Mouse (Mus musculus) CH12.LX (cell line): ENCODE measurements around the gene Sh2d4b. TPM values are rescaled to one million over a fixed set of nuclear protein-coding genes. Genes with fewer than 3 reads are reported as not detected.

Experiments
- DNase-seq: peaks from one replicate; pipeline ENCODE4 v3.0.0-alpha.2; 2013; ENCODE audit errors: extremely low read depth
- H3K27ac ChIP-seq: 2 replicates; pipeline ENCODE4 v1.5.1; 2012; ENCODE audit warnings: low read depth, mild to moderate bottlenecking, control low read depth, moderate library complexity; ENCODE audit not compliant: insufficient read depth
- H3K27me3 ChIP-seq: replicated peaks from 2 replicates; pipeline ENCODE3; 2012; ENCODE audit warnings: inconsistent platforms
- H3K36me3 ChIP-seq, 2 experiments: replicated peaks in 1 of 2; 2 replicates each; pipeline versions ENCODE3 to v1.6.1; 2012; ENCODE audit warnings: inconsistent platforms in 1 of 2, low read length in 1 of 2, mild to moderate bottlenecking in 1 of 2, mixed read lengths in 1 of 2, moderate library complexity in 1 of 2; ENCODE audit not compliant: control insufficient read depth in 1 of 2, insufficient read depth in 1 of 2
- H3K4me1 ChIP-seq, 2 experiments: 2 replicates each; pipeline ENCODE4 v1.6.1; 2012; ENCODE audit warnings: inconsistent platforms in 1 of 2, moderate library complexity in 1 of 2; ENCODE audit not compliant: insufficient read depth in 2 of 2, control insufficient read depth in 1 of 2
- H3K4me2 ChIP-seq: 2 replicates; pipeline ENCODE4 v1.6.1; 2012; ENCODE audit warnings: low read depth, mild to moderate bottlenecking, control low read depth; ENCODE audit not compliant: poor library complexity, insufficient read depth, severe bottlenecking
- H3K4me3 ChIP-seq, 3 experiments: fragments of 150-350 bp in 1 of 3; sonication (generic) in 1 of 3; replicated peaks in 1 of 3; 2 replicates each; pipeline versions ENCODE3 to v1.5.1; 2011 to 2012; ENCODE audit warnings: low read depth in 2 of 3, low read length in 2 of 3, mild to moderate bottlenecking in 2 of 3, moderate library complexity in 2 of 3, control low read depth in 1 of 3, improper control_type of control experiment in 1 of 3, inconsistent platforms in 1 of 3, mixed read lengths in 1 of 3; ENCODE audit not compliant: poor library complexity in 1 of 3
- H3K79me2 ChIP-seq: replicated peaks from 2 replicates; pipeline ENCODE4 v1.6.1; 2012; ENCODE audit warnings: mild to moderate bottlenecking, moderate library complexity; ENCODE audit not compliant: control insufficient read depth, poor library complexity, insufficient read depth, severe bottlenecking; ENCODE audit errors: extremely low read depth
- H3K9ac ChIP-seq: 2 replicates; pipeline ENCODE4 v1.6.1; 2012; ENCODE audit warnings: low read depth, mild to moderate bottlenecking, control low read depth, moderate library complexity; ENCODE audit not compliant: insufficient read depth
- H3K9me3 ChIP-seq: replicated peaks from 2 replicates; pipeline ENCODE3; 2012; ENCODE audit warnings: low read length, inconsistent platforms, mixed read lengths
- CHD1 ChIP-seq: IDR thresholded peaks from 2 replicates; pipeline ENCODE4 v1.6.1; 2012; ENCODE audit warnings: low read depth, low read length, improper control_type of control experiment, inconsistent platforms
- CHD2 ChIP-seq: IDR thresholded peaks from 2 replicates; pipeline ENCODE4 v1.6.1; 2011; ENCODE audit warnings: low read length, improper control_type of control experiment
- CTCF ChIP-seq, 2 experiments: IDR thresholded peaks in 1 of 2; conservative IDR thresholded peaks in 1 of 2; 2 replicates each; pipeline ENCODE4 v1.5.1; 2011 to 2012; ENCODE audit warnings: low read depth in 2 of 2, low read length in 2 of 2, improper control_type of control experiment in 1 of 2, inconsistent platforms in 1 of 2, mild to moderate bottlenecking in 1 of 2, moderate library complexity in 1 of 2
- ELF1 ChIP-seq: IDR thresholded peaks from 2 replicates; pipeline ENCODE4 v1.6.1; 2014; ENCODE audit warnings: low read depth, mild to moderate bottlenecking, inconsistent platforms, low read length, improper control_type of control experiment
- HCFC1 ChIP-seq: IDR thresholded peaks from 2 replicates; pipeline ENCODE4 v1.6.1; 2012; ENCODE audit warnings: low read depth, mild to moderate bottlenecking, inconsistent platforms, low read length, improper control_type of control experiment
- IRF4 ChIP-seq: IDR thresholded peaks from 2 replicates; pipeline ENCODE4 v1.6.1; 2014; ENCODE audit warnings: low read depth, mild to moderate bottlenecking, inconsistent platforms, low read length, improper control_type of control experiment
- JUND ChIP-seq: conservative IDR thresholded peaks from 2 replicates; pipeline ENCODE4 v1.6.1; 2011; ENCODE audit warnings: low read depth, low read length, improper control_type of control experiment
- MAZ ChIP-seq: IDR thresholded peaks from 2 replicates; pipeline ENCODE4 v1.6.1; 2012; ENCODE audit warnings: low read depth, mild to moderate bottlenecking, inconsistent platforms, low read length, improper control_type of control experiment, moderate library complexity
- MXI1 ChIP-seq: IDR thresholded peaks from 2 replicates; pipeline ENCODE4 v1.6.1; 2011; ENCODE audit warnings: mild to moderate bottlenecking, low read depth, low read length, improper control_type of control experiment
- MYC ChIP-seq: IDR thresholded peaks from 2 replicates; pipeline ENCODE4 v1.6.1; 2011; ENCODE audit warnings: low read depth, mild to moderate bottlenecking, improper control_type of control experiment, low read length
- POLR2A ChIP-seq: IDR thresholded peaks from 2 replicates; pipeline ENCODE4 v1.6.1; 2011; ENCODE audit warnings: low read depth, mild to moderate bottlenecking, improper control_type of control experiment, low read length
- POLR2AphosphoS2 ChIP-seq: IDR thresholded peaks from 2 replicates; pipeline ENCODE4 v1.6.1; 2011; ENCODE audit warnings: low read depth, low read length, improper control_type of control experiment
- RAD21 ChIP-seq: IDR thresholded peaks from 2 replicates; pipeline ENCODE4 v1.6.1; 2011; ENCODE audit warnings: low read depth, mild to moderate bottlenecking, low read length, improper control_type of control experiment, moderate library complexity
- SMC3 ChIP-seq: IDR thresholded peaks from 2 replicates; pipeline ENCODE4 v1.6.1; 2011; ENCODE audit warnings: low read depth, low read length, improper control_type of control experiment
- UBTF ChIP-seq: IDR thresholded peaks from 2 replicates; pipeline ENCODE4 v1.6.1; 2012; ENCODE audit warnings: low read depth, mild to moderate bottlenecking, inconsistent platforms, low read length, improper control_type of control experiment, moderate library complexity
- USF2 ChIP-seq: conservative IDR thresholded peaks from 2 replicates; pipeline ENCODE4 v1.6.1; 2011; ENCODE audit warnings: low read depth, low read length, improper control_type of control experiment
- dilution Hi-C: fragments of 300-500 bp; cut with MboI; formaldehyde crosslinking; loops from 2 replicates; pipeline ENCODE4 v1.14.3; 2020; ENCODE audit warnings: low sequenced_read_pairs; ENCODE audit not compliant: extremely low pct_unique_long_range_greater_than_20kb, extremely low pct_ligation_motif_present
- in situ Hi-C: fragments of 300-500 bp; cut with MboI; formaldehyde crosslinking; loops from 3 replicates; pipeline ENCODE4 v1.14.3; 2019; ENCODE audit warnings: low sequenced_read_pairs, low pct_ligation_motif_present, low pct_unique_long_range_greater_than_20kb, mixed read lengths
- polyA plus RNA-seq: library from polyadenylated mRNA; unstranded; fragments of >175 nt; gene quantifications from 2 replicates; pipeline ENCODE4 v1.2.1, GENCODE M21; 2012; ENCODE audit warnings: low read depth; ENCODE audit not compliant: insufficient read length
- total RNA-seq, 2 experiments: library from RNA; depleted of rRNA; stranded (reverse); fragments of 300-350 nt in 1 of 2; fragments of >200 nt in 1 of 2; gene quantifications; 2 replicates each; pipeline ENCODE4 v1.2.3; 2012 to 2014

Sh2d4b gene
- total and polyA plus RNA-seq, 3 experiments: 0.04 to 0.17 TPM; not detected in 1

DNA sequence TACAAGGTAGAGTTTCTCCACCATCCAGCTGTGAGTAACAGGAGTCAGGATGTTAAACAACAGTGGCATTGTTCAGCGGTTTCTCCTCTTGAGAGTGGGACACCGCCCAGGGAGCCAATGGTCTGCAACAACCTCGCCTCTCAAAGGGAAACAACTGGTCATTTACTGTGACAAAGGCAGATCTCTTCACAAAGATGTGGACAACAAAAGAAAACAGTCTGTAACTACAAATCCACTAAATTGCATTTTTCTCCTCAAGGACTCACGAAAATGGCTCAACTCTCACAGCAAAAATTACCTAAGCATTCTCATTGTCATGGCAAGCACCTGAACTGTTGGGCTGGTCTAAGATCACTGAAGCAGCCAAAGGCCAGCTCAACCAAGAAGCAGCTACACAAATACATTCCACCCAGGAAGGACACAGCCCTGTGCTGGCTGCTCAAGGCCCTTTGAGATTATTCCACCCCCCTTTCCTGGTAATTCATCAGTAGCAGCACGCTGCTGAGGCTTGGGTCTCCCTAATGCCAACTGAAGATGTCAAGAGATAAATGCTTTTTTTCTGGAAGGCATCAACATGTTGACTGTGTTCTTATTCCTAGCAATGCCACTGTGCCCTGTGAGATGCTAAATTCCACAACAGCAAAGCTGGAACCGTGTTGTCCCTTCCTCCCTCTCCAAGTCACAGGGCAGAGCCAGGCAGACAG lies 28.1 kb downstream of the Sh2d4b start:
- no peak for TF ChIP-seq POLR2AphosphoS2
- TF ChIP-seq USF2: no peak
- TF ChIP-seq UBTF: no peak
- TF ChIP-seq MXI1: no peak
- no peaks in the 10 kb centered on the region for H3K36me3 ChIP-seq
- H3K27ac ChIP-seq: no peak overlapping the region
- no peaks in the 10 kb centered on the region for H3K79me2 ChIP-seq
- no peak for DNase-seq
- H3K4me3 ChIP-seq: no peak overlapping the region
- H3K4me1 ChIP-seq: no peaks in the 10 kb centered on the region
- dilution Hi-C loops: no loop called here
- H3K9me3 ChIP-seq: no peaks in the 10 kb centered on the region
- H3K9ac ChIP-seq: no peak overlapping the region
- in situ Hi-C loops: no loop called here
- no peak overlapping the region for H3K4me2 ChIP-seq
- no peaks in the 10 kb centered on the region for H3K27me3 ChIP-seq

- Histone ChIP-seq H3K27me3 (no peaks in the 10 kb centered on the region), H3K9ac (no peak overlapping the region), H3K4me1 (no peaks in the 10 kb centered on the region), H3K4me3 (no peak overlapping the region), H3K36me3 (no peaks in the 10 kb centered on the region), H3K27ac (no peak overlapping the region), H3K79me2 (no peaks in the 10 kb centered on the region), H3K9me3 (no peaks in the 10 kb centered on the region), H3K4me2 (no peak overlapping the region)
- dilution Hi-C loops: no loop called here
- no peak for DNase-seq
- no peak for TF ChIP-seq CHD2
- in situ Hi-C loops: no loop called here
Observed at GRCm38 (mm10) chr14:40863659-40864058, 29.4 kb downstream of the Sh2d4b start.

- H3K27ac ChIP-seq: no peak overlapping the region
- in situ Hi-C loops (no loop called here), dilution Hi-C loops (no loop called here)
- H3K4me2 ChIP-seq: no peak overlapping the region
- no peak overlapping the region for H3K9ac ChIP-seq
- H3K9me3 ChIP-seq: no peaks in the 10 kb centered on the region
- H3K4me3 ChIP-seq: no peak overlapping the region
- no peaks in the 10 kb centered on the region for H3K36me3 ChIP-seq
- no peaks in the 10 kb centered on the region for H3K4me1 ChIP-seq
- peak; percentile 33 for DNase-seq
- H3K79me2 ChIP-seq: no peaks in the 10 kb centered on the region
- no peaks in the 10 kb centered on the region for H3K27me3 ChIP-seq
- TF ChIP-seq ELF1: no peak
- no peak for TF ChIP-seq MAZ
- TF ChIP-seq RAD21: peak; percentile 38
- no peak for TF ChIP-seq IRF4
- TF ChIP-seq CTCF (conservative IDR thresholded peaks at IDR 0.05 in 1 of 2, IDR thresholded peaks at IDR 0.05 in 1 of 2; ENCODE audit: low read depth in 2 of 2, low read length in 2 of 2): peak; percentile 30 to 60; a peak in 3 of 4 replicates
- TF ChIP-seq HCFC1: no peak
- TF ChIP-seq JUND: no peak
- TF ChIP-seq MYC: no peak
- TF ChIP-seq POLR2A: no peak
- TF ChIP-seq SMC3: peak; percentile 47
- TF ChIP-seq CHD1: no peak
Observed at GRCm38 (mm10) chr14:40863022-40863421, 30.0 kb downstream of the Sh2d4b start.
